Mouse (Mus musculus) small intestine, adult 2 months (tissue): ENCODE measurements at regions not wholly inside any gene's neighbourhood (a gene's known extent, or its start where the extent isn't known, plus 50 kb on each side); places are given as distances from the start of the nearest gene placed in this dataset.

Experiments used
- CTCF ChIP-seq: fragments of 200-500 bp; IDR thresholded peaks from 2 replicates; pipeline ENCODE4 v1.5.1; 2012; ENCODE audit warnings: low read depth, mild to moderate bottlenecking, control low read depth, inconsistent platforms, low read length, moderate library complexity, mixed read lengths; ENCODE audit not compliant: insufficient replicate concordance, insufficient read length; ENCODE audit errors: extremely low read depth
- POLR2A ChIP-seq: fragments of 200-500 bp; IDR thresholded peaks from 2 replicates; pipeline ENCODE4 v1.6.1; 2012; ENCODE audit warnings: low read depth, mild to moderate bottlenecking, control low read depth, inconsistent platforms, low read length, moderate library complexity

DNA sequence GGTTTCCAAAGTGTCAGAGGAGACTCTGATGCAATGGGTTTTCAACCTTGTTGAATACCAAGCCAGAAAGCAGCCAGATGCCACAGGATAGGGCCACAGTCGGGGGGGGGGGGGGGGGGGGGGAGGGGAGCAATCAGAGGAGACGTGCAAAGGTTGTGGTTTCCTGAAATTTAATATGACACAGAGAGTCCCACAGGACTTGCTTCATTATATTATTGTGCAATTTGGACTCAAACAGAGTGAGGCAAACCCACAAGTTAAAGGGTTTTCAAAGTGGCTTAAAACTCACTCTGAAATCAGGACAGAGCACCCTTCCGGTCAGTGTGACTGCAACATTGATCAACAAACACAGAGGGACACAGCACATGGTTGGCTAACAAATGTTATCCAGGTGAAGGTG, 259.4 kb upstream of the Fn1 start:
- TF ChIP-seq POLR2A: no peak
- TF ChIP-seq CTCF: no peak
